Mouse (Mus musculus) E14TG2a.4 (cell line): ENCODE results near the gene Aqp2.

ENCODE experiments used
- CTCF ChIP-seq: conservative IDR thresholded peaks from 2 replicates; pipeline ENCODE4 v1.5.1; 2014; ENCODE audit warnings: low read length
- NANOG ChIP-seq: IDR thresholded peaks from 2 replicates; pipeline ENCODE4 v1.6.1; 2014; ENCODE audit warnings: borderline replicate concordance, low read length, mixed read lengths
- POU5F1 ChIP-seq: IDR thresholded peaks from 2 replicates; pipeline ENCODE4 v1.6.1; 2014; ENCODE audit warnings: low read length, borderline replicate concordance

DNA sequence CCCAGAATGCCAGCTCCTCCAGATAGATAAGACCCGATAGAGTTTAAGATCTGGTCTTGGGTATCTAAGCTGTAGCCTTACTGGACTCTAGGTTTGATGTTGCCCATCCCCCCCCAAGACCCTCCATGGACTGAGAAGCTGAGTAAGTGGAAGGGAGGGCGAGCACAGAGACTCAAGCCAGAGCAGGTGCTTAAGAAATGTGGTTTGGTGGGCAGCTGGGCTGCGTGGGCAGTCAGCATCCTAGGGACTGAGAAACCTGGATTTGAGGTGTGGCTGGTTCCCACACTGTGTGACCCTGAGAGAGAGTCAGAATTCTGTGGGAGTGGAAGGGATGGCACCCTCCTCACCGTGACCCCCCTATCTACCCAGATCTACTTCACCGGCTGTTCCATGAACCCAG lies 14.0 kb downstream of the Aqp2 start:
- no peak for TF ChIP-seq CTCF
- TF ChIP-seq NANOG = no peak
- no peak for TF ChIP-seq POU5F1
